Mouse (Mus musculus): ENCODE results near the gene Pdzd4. TPM values are rescaled to one million over a fixed set of nuclear protein-coding genes. Genes with fewer than 3 reads are reported as not detected.

Gene Pdzd4
- 0.10 TPM for polyA plus RNA-seq (2017; shearing (Covaris generic))

GRCm38 (mm10) chrX:73824185-73825151 lies at the start of gene Pdzd4:
Gene Pdzd4, minus strand, starts transcription at chrX:73824969.

GRCm38 (mm10) chrX:73786364-73787224 lies 38.2 kb downstream of the Pdzd4 start, which contains the start of the genes Idh3g and Ssr4:
Gene Idh3g, minus strand, starts transcription at chrX:73786897.
Gene Ssr4, plus strand, starts transcription at chrX:73787028.

GRCm38 (mm10) chrX:73774168-73774760 lies 50.5 kb downstream of the Pdzd4 start, which contains the start of gene Srpk3:
Gene Srpk3, plus strand, starts transcription at chrX:73774405.

GRCm38 (mm10) chrX:73756334-73757140 lies 68.2 kb downstream of the Pdzd4 start, which contains the start of gene Plxnb3:
Gene Plxnb3, plus strand, starts transcription at chrX:73757090.

Other genes with a start within 250 kb of the Pdzd4 start
- gene Dusp9, start 185.6 kb downstream of the Pdzd4 start, polyA plus RNA-seq (2017; shearing (Covaris generic)) = not detected
- gene Pnck, start 164.9 kb downstream of the Pdzd4 start, polyA plus RNA-seq (2017; shearing (Covaris generic)) = 2.1 TPM
- not detected for gene Slc6a8, start 151.8 kb downstream of the Pdzd4 start, polyA plus RNA-seq (2017; shearing (Covaris generic))
- gene Bcap31, start 108.8 kb downstream of the Pdzd4 start, polyA plus RNA-seq (2017; shearing (Covaris generic)) = 197 TPM
- gene Abcd1, start 108.4 kb downstream of the Pdzd4 start, polyA plus RNA-seq (2017; shearing (Covaris generic)) = 15.5 TPM
- gene Plxnb3, start 67.9 kb downstream of the Pdzd4 start, polyA plus RNA-seq (2017; shearing (Covaris generic)) = 0.21 TPM
- 0.68 TPM for gene Srpk3, start 50.6 kb downstream of the Pdzd4 start, polyA plus RNA-seq (2017; shearing (Covaris generic))
- gene Idh3g, start 38.1 kb downstream of the Pdzd4 start, polyA plus RNA-seq (2017; shearing (Covaris generic)) = 168 TPM
- 217 TPM for gene Ssr4, start 37.9 kb downstream of the Pdzd4 start, polyA plus RNA-seq (2017; shearing (Covaris generic))
- gene Avpr2, start 67.1 kb upstream of the Pdzd4 start, polyA plus RNA-seq (2017; shearing (Covaris generic)) = 1.5 TPM
- gene L1cam, start 71.1 kb upstream of the Pdzd4 start, polyA plus RNA-seq (2017; shearing (Covaris generic)) = 24.8 TPM
- gene Arhgap4, start 96.9 kb upstream of the Pdzd4 start, polyA plus RNA-seq (2017; shearing (Covaris generic)) = 216 TPM
- 116 TPM for gene Naa10, start 97.0 kb upstream of the Pdzd4 start, polyA plus RNA-seq (2017; shearing (Covaris generic))
- 1.8 TPM for gene Renbp, start 105.9 kb upstream of the Pdzd4 start, polyA plus RNA-seq (2017; shearing (Covaris generic))
- gene Hcfc1, start 141.4 kb upstream of the Pdzd4 start, polyA plus RNA-seq (2017; shearing (Covaris generic)) = 31.7 TPM
- 143 TPM for gene Irak1, start 198.9 kb upstream of the Pdzd4 start, polyA plus RNA-seq (2017; shearing (Covaris generic))

Data from effector memory CD4-positive, alpha-beta T cell, adult 7 months (primary cell).